Mouse (Mus musculus): ENCODE data around the gene Gm2a. TPM values are rescaled to one million over a fixed set of nuclear protein-coding genes. Genes with fewer than 3 reads are reported as not detected.

Gm2a gene
- polyA plus RNA-seq, 1 experiment from 2014 or later = 32.5 TPM

- no peak for ATAC-seq
- Histone ChIP-seq H3K9me3 (replicated peaks; ENCODE audit: control insufficient read depth, low read length, poor library complexity, severe bottlenecking) (no peaks in the 10 kb centered on the region), H3K36me3 (ENCODE audit: control insufficient read depth, insufficient read depth, low read length) (no peaks in the 10 kb centered on the region), H3K4me1 (ENCODE audit: control insufficient read depth, insufficient read depth, low read length) (no peaks in the 10 kb centered on the region), H3K27me3 (ENCODE audit: control insufficient read depth, insufficient read depth, low read depth, low read length) (no peaks in the 10 kb centered on the region), H3K9ac (ENCODE audit: low read depth, low read length) (no peak overlapping the region), H3K27ac (ENCODE audit: low read length) (no peak overlapping the region), H3K4me3 (ENCODE audit: low read depth, low read length) (no peak overlapping the region), H3K4me2 (ENCODE audit: low read length) (no peak overlapping the region)
- WGBS = 93% methylated on average over 1 of the region's 1 CpGs
Measured at GRCm38 (mm10) chr11:55131946-55132345, 34.0 kb downstream of the Gm2a start.

- 96% methylated on average over 1 of the region's 1 CpGs for WGBS
- H3K27ac ChIP-seq (ENCODE audit: low read length) = no peak overlapping the region
- no peak overlapping the region for H3K9ac ChIP-seq (ENCODE audit: low read depth, low read length)
- H3K27me3 ChIP-seq (ENCODE audit: control insufficient read depth, insufficient read depth, low read depth, low read length) = no peaks in the 10 kb centered on the region
- ATAC-seq = no peak
- H3K4me3 ChIP-seq (ENCODE audit: low read depth, low read length) = no peak overlapping the region
- H3K4me2 ChIP-seq (ENCODE audit: low read length) = no peak overlapping the region
- no peaks in the 10 kb centered on the region for H3K4me1 ChIP-seq (ENCODE audit: control insufficient read depth, insufficient read depth, low read length)
- H3K36me3 ChIP-seq (ENCODE audit: control insufficient read depth, insufficient read depth, low read length) = no peaks in the 10 kb centered on the region
- no peaks in the 10 kb centered on the region for H3K9me3 ChIP-seq (replicated peaks; ENCODE audit: control insufficient read depth, low read length, poor library complexity, severe bottlenecking)
Measured at GRCm38 (mm10) chr11:55133204-55133603, 35.3 kb downstream of the Gm2a start.

- 100% methylated on average over 1 of the region's 1 CpGs for WGBS
- no peak overlapping the region for H3K4me3 ChIP-seq (ENCODE audit: low read depth, low read length)
- H3K27ac ChIP-seq (ENCODE audit: low read length) = no peak overlapping the region
- H3K4me1 ChIP-seq (ENCODE audit: control insufficient read depth, insufficient read depth, low read length) = no peaks in the 10 kb centered on the region
- H3K9me3 ChIP-seq (replicated peaks; ENCODE audit: control insufficient read depth, low read length, poor library complexity, severe bottlenecking) = no peaks in the 10 kb centered on the region
- no peak overlapping the region for H3K9ac ChIP-seq (ENCODE audit: low read depth, low read length)
- H3K36me3 ChIP-seq (ENCODE audit: control insufficient read depth, insufficient read depth, low read length) = no peaks in the 10 kb centered on the region
- H3K4me2 ChIP-seq (ENCODE audit: low read length) = no peak overlapping the region
- no peak for ATAC-seq
- no peaks in the 10 kb centered on the region for H3K27me3 ChIP-seq (ENCODE audit: control insufficient read depth, insufficient read depth, low read depth, low read length)
Measured at GRCm38 (mm10) chr11:55134407-55134806, 36.5 kb downstream of the Gm2a start.

GRCm38 (mm10) chr11:55134871-55135270 is 37.0 kb downstream of the Gm2a start:
- H3K9me3 ChIP-seq (replicated peaks; ENCODE audit: control insufficient read depth, low read length, poor library complexity, severe bottlenecking) = no peaks in the 10 kb centered on the region
- no peak overlapping the region for H3K4me2 ChIP-seq (ENCODE audit: low read length)
- 92% methylated on average over 5 of the region's 5 CpGs for WGBS
- no peak overlapping the region for H3K27ac ChIP-seq (ENCODE audit: low read length)
- H3K27me3 ChIP-seq (ENCODE audit: control insufficient read depth, insufficient read depth, low read depth, low read length) = no peaks in the 10 kb centered on the region
- H3K9ac ChIP-seq (ENCODE audit: low read depth, low read length) = no peak overlapping the region
- no peak overlapping the region for H3K4me3 ChIP-seq (ENCODE audit: low read depth, low read length)
- no peaks in the 10 kb centered on the region for H3K4me1 ChIP-seq (ENCODE audit: control insufficient read depth, insufficient read depth, low read length)
- no peak for ATAC-seq
- H3K36me3 ChIP-seq (ENCODE audit: control insufficient read depth, insufficient read depth, low read length) = no peaks in the 10 kb centered on the region

- no peaks in the 10 kb centered on the region for H3K36me3 ChIP-seq (ENCODE audit: control insufficient read depth, insufficient read depth, low read length)
- H3K4me2 ChIP-seq (ENCODE audit: low read length) = no peak overlapping the region
- H3K9ac ChIP-seq (ENCODE audit: low read depth, low read length) = no peak overlapping the region
- H3K27ac ChIP-seq (ENCODE audit: low read length) = no peak overlapping the region
- H3K27me3 ChIP-seq (ENCODE audit: control insufficient read depth, insufficient read depth, low read depth, low read length) = no peaks in the 10 kb centered on the region
- no peak for ATAC-seq
- no peaks in the 10 kb centered on the region for H3K9me3 ChIP-seq (replicated peaks; ENCODE audit: control insufficient read depth, low read length, poor library complexity, severe bottlenecking)
- no peaks in the 10 kb centered on the region for H3K4me1 ChIP-seq (ENCODE audit: control insufficient read depth, insufficient read depth, low read length)
- WGBS = 86% methylated on average over 15 of the region's 15 CpGs
- H3K4me3 ChIP-seq (ENCODE audit: low read depth, low read length) = no peak overlapping the region
Measured at GRCm38 (mm10) chr11:55136770-55137547, 39.0 kb downstream of the Gm2a start.

GRCm38 (mm10) chr11:55137646-55138045 is 39.7 kb downstream of the Gm2a start:
- Histone ChIP-seq H3K27ac (ENCODE audit: low read length) (no peak overlapping the region), H3K4me2 (ENCODE audit: low read length) (no peak overlapping the region), H3K4me1 (ENCODE audit: control insufficient read depth, insufficient read depth, low read length) (no peaks in the 10 kb centered on the region), H3K4me3 (ENCODE audit: low read depth, low read length) (no peak overlapping the region), H3K36me3 (ENCODE audit: control insufficient read depth, insufficient read depth, low read length) (no peaks in the 10 kb centered on the region), H3K9me3 (replicated peaks; ENCODE audit: control insufficient read depth, low read length, poor library complexity, severe bottlenecking) (no peaks in the 10 kb centered on the region), H3K27me3 (ENCODE audit: control insufficient read depth, insufficient read depth, low read depth, low read length) (no peaks in the 10 kb centered on the region), H3K9ac (ENCODE audit: low read depth, low read length) (no peak overlapping the region)
- ATAC-seq = no peak

GRCm38 (mm10) chr11:55141502-55141901 is 43.6 kb downstream of the Gm2a start:
- no peak for ATAC-seq
- H3K4me2 ChIP-seq (ENCODE audit: low read length) = no peak overlapping the region
- no peak overlapping the region for H3K9ac ChIP-seq (ENCODE audit: low read depth, low read length)
- WGBS = 78% methylated on average over 4 of the region's 4 CpGs
- H3K4me1 ChIP-seq (ENCODE audit: control insufficient read depth, insufficient read depth, low read length) = no peaks in the 10 kb centered on the region
- no peaks in the 10 kb centered on the region for H3K36me3 ChIP-seq (ENCODE audit: control insufficient read depth, insufficient read depth, low read length)
- no peaks in the 10 kb centered on the region for H3K9me3 ChIP-seq (replicated peaks; ENCODE audit: control insufficient read depth, low read length, poor library complexity, severe bottlenecking)
- no peak overlapping the region for H3K4me3 ChIP-seq (ENCODE audit: low read depth, low read length)
- no peak overlapping the region for H3K27ac ChIP-seq (ENCODE audit: low read length)
- no peaks in the 10 kb centered on the region for H3K27me3 ChIP-seq (ENCODE audit: control insufficient read depth, insufficient read depth, low read depth, low read length)

GRCm38 (mm10) chr11:55144011-55144410 is 46.1 kb downstream of the Gm2a start:
- WGBS = 80% methylated on average over 5 of the region's 5 CpGs
- no peaks in the 10 kb centered on the region for H3K4me1 ChIP-seq (ENCODE audit: control insufficient read depth, insufficient read depth, low read length)
- ATAC-seq = no peak

GRCm38 (mm10) chr11:55146855-55147254 is 48.9 kb downstream of the Gm2a start:
- H3K9me3 ChIP-seq (replicated peaks; ENCODE audit: control insufficient read depth, low read length, poor library complexity, severe bottlenecking) = no peaks in the 10 kb centered on the region
- H3K9ac ChIP-seq (ENCODE audit: low read depth, low read length) = no peak overlapping the region
- no peak for ATAC-seq
- no peak overlapping the region for H3K4me2 ChIP-seq (ENCODE audit: low read length)
- no peak overlapping the region for H3K27ac ChIP-seq (ENCODE audit: low read length)
- no peaks in the 10 kb centered on the region for H3K36me3 ChIP-seq (ENCODE audit: control insufficient read depth, insufficient read depth, low read length)
- H3K27me3 ChIP-seq (ENCODE audit: control insufficient read depth, insufficient read depth, low read depth, low read length) = no peaks in the 10 kb centered on the region
- H3K4me3 ChIP-seq (ENCODE audit: low read depth, low read length) = no peak overlapping the region
- no peaks in the 10 kb centered on the region for H3K4me1 ChIP-seq (ENCODE audit: control insufficient read depth, insufficient read depth, low read length)
- 33% methylated on average over 1 of the region's 1 CpGs for WGBS

More at GRCm38 (mm10) chr11:55144011-55144410, 46.1 kb downstream of the Gm2a start:
- Histone ChIP-seq H3K27me3 (ENCODE audit: control insufficient read depth, insufficient read depth, low read depth, low read length) (no peaks in the 10 kb centered on the region), H3K9me3 (replicated peaks; ENCODE audit: control insufficient read depth, low read length, poor library complexity, severe bottlenecking) (no peaks in the 10 kb centered on the region), H3K27ac (ENCODE audit: low read length) (no peak overlapping the region), H3K4me2 (ENCODE audit: low read length) (no peak overlapping the region), H3K36me3 (ENCODE audit: control insufficient read depth, insufficient read depth, low read length) (no peaks in the 10 kb centered on the region), H3K4me3 (ENCODE audit: low read depth, low read length) (no peak overlapping the region), H3K9ac (ENCODE audit: low read depth, low read length) (no peak overlapping the region)
